Mouse (Mus musculus) forebrain, embryonic 11.5 days (tissue): ENCODE data around the gene Zfhx2. TPM values are rescaled to one million over a fixed set of nuclear protein-coding genes. Genes with fewer than 3 reads are reported as not detected.
A peak's percentile ranks its signal among the peaks of the same experiment; 100 is the strongest.

Experiments
- ATAC-seq: fragments of 200-750 bp; cut with Nextera tagmentation; replicated peaks from 2 replicates; pipeline ENCODE4 v1.8.0; 2017; ENCODE audit warnings: moderate TSS enrichment; ENCODE audit not compliant: low FRiP score
- DNase-seq: peaks from one replicate; pipeline ENCODE4 v3.0.0-alpha.2; 2017; ENCODE audit warnings: low spot score
- H3K27ac ChIP-seq: fragments of 300-500 bp; sonication (generic); 2 replicates; pipeline ENCODE4 v1.5.1; 2014; ENCODE audit warnings: low read depth, low read length
- H3K27me3 ChIP-seq: fragments of 300-500 bp; sonication (generic); 2 replicates; pipeline ENCODE4 v1.6.1; 2014; ENCODE audit warnings: mild to moderate bottlenecking, low read length, mixed read lengths; ENCODE audit not compliant: control insufficient read depth, insufficient read depth
- H3K36me3 ChIP-seq: fragments of 300-500 bp; sonication (generic); 2 replicates; pipeline ENCODE4 v1.6.1; 2014; ENCODE audit warnings: mild to moderate bottlenecking, low read length, moderate library complexity, mixed read lengths; ENCODE audit not compliant: control insufficient read depth, insufficient read depth
- H3K4me1 ChIP-seq: fragments of 300-500 bp; sonication (generic); replicated peaks from 2 replicates; pipeline ENCODE4 v1.6.1; 2014; ENCODE audit warnings: low read length, mixed read lengths; ENCODE audit not compliant: control insufficient read depth, insufficient read depth
- H3K4me2 ChIP-seq: fragments of 300-500 bp; sonication (generic); 2 replicates; pipeline ENCODE4 v1.6.1; 2014; ENCODE audit warnings: low read depth, mild to moderate bottlenecking, low read length, moderate library complexity, mixed read lengths; ENCODE audit not compliant: severe bottlenecking
- H3K4me3 ChIP-seq: fragments of 300-500 bp; sonication (generic); 2 replicates; pipeline ENCODE4 v1.5.1; 2014; ENCODE audit warnings: low read depth, low read length
- H3K9ac ChIP-seq: fragments of 300-500 bp; sonication (generic); 2 replicates; pipeline ENCODE4 v1.6.1; 2014; ENCODE audit warnings: low read length
- H3K9me3 ChIP-seq: fragments of 300-500 bp; sonication (generic); 2 replicates; pipeline ENCODE4 v1.6.1; 2016; ENCODE audit warnings: low read length, mixed read lengths; ENCODE audit not compliant: control insufficient read depth
- WGBS: fragments of 180-500 bp; shearing (Covaris S2); extraction: QIAGEN DNeasy Blood & Tissue Kit; methylation state at CpG from one replicate; pipeline ENCODE4 v1.1.7; 2014; 5-methylcytosine and 5-hydroxymethylcytosine counted together
- polyA plus RNA-seq: library from polyadenylated mRNA; unstranded; fragments of >200 nt; fragmentation: Nextera tagmentation; extraction: Ambion mirVana; gene quantifications from 2 replicates; pipeline ENCODE4 v1.2.1, GENCODE M21; 2014

Zfhx2 gene
- polyA plus RNA-seq, 1 experiment from 2014 or later: 15.9 TPM

DNA sequence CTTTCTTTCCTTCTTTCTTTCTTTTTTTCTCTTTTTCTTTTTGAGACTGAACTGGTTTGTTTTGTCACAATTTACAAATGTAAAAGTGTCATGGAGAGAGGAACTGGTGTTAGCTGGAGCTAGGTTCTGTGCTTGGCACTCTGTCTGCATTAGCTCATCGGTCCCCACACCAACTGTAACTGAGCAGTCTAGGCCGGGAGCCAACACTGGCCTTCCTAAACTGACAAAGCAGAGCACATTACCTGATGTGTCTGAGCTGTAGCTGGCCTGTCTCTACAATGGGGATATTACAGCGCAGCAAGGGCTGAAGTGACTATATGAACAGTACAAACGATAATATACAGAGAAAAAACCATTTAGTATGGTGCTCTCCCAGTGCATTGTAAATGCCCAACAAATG, 26.7 kb upstream of the Zfhx2 start:
- H3K4me2 ChIP-seq: no peak overlapping the region
- H3K9me3 ChIP-seq: no peaks in the 10 kb centered on the region
- no peak overlapping the region for H3K4me3 ChIP-seq
- H3K27me3 ChIP-seq: peaks cover 21% of the 10 kb centered on the region
- no peak for DNase-seq
- no peak overlapping the region for H3K9ac ChIP-seq
- H3K36me3 ChIP-seq: no peaks in the 10 kb centered on the region
- ATAC-seq: no peak
- H3K27ac ChIP-seq: no peak overlapping the region
- 80% methylated on average over 4 of the region's 4 CpGs for WGBS
- H3K4me1 ChIP-seq: peaks cover 12% of the 10 kb centered on the region

DNA sequence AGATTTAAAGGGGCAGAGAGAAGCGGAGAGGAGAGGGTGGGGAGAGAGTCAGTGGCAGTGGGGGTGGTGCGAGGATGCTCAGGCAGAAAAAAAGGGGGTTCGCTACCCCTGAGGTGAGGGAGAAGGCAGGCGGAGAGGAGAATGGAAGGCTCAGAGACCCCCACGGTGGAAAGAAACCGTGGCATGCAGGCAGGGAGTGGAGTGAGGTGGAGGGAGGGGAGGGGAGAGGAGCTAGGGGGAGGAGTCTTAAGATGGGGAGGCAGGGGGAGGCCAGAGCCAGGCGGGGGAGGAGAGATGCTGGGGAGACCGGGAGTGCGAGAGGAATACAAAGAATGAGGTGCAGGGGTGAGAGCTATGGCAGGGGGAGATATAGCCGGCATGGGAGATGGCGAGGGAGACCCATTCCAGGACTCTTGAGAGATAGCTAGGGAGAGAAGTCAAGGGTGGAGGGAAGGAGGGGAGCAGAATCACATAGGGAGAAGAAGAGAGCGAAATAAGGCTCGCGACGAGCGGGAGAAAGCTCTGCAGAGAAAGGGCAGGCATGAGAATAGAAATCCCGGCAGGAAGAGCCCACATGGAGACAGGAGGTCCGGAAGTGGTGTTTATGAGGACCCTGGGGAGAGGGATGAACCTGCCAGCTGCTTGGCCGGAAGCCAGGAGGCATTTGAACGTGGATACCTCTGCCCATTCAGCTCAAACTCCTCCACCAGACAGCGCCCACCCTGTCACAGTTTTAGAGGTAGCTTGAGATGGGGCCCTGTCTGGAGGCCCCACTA, 24.5 kb upstream of the Zfhx2 start, which contains the start of gene Jph4:
TSS of gene Jph4 (minus strand) at position 511 of the 776 bp plus-strand sequence.
- peaks cover 29% of the 10 kb centered on the region for H3K27me3 ChIP-seq
- no peak for ATAC-seq
- peak within 1 kb of the TSS; percentile 55 for H3K4me3 ChIP-seq
- H3K4me2 ChIP-seq: peak within 1 kb of the TSS; percentile 100
- DNase-seq: no peak
- H3K9me3 ChIP-seq: no peaks in the 10 kb centered on the region
- peaks cover 12% of the 10 kb centered on the region for H3K4me1 ChIP-seq
- H3K36me3 ChIP-seq: no peaks in the 10 kb centered on the region
- H3K27ac ChIP-seq: peak within 1 kb of the TSS; percentile 15
- 3% methylated on average over 21 of the region's 21 CpGs for WGBS
- H3K9ac ChIP-seq: peak within 1 kb of the TSS; percentile 71

DNA sequence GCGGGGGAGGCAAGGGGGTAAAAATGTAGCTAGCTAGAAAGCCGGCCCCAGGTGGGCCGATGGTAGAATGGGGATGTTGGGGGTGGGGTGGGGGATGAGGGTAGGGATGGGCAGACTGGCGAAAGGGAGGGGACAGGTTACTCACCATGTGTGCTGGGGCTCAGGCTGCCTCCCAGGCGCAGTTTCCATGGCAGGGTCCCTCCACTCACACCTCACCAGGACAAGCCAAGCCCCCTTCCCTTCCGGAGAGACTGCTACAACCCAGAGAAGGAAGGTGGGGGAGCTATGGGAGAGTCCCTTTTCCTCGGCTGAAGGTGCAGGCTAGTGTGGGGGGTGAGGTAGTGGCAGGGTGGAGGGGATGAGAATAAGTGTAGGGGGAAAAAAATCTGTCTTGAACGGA, 23.7 kb upstream of the Zfhx2 start:
- peaks cover 29% of the 10 kb centered on the region for H3K27me3 ChIP-seq
- WGBS: under 1% methylated on average over 8 of the region's 8 CpGs
- ATAC-seq: peak; percentile 32; the same call in 1 of the 2 replicates

DNA sequence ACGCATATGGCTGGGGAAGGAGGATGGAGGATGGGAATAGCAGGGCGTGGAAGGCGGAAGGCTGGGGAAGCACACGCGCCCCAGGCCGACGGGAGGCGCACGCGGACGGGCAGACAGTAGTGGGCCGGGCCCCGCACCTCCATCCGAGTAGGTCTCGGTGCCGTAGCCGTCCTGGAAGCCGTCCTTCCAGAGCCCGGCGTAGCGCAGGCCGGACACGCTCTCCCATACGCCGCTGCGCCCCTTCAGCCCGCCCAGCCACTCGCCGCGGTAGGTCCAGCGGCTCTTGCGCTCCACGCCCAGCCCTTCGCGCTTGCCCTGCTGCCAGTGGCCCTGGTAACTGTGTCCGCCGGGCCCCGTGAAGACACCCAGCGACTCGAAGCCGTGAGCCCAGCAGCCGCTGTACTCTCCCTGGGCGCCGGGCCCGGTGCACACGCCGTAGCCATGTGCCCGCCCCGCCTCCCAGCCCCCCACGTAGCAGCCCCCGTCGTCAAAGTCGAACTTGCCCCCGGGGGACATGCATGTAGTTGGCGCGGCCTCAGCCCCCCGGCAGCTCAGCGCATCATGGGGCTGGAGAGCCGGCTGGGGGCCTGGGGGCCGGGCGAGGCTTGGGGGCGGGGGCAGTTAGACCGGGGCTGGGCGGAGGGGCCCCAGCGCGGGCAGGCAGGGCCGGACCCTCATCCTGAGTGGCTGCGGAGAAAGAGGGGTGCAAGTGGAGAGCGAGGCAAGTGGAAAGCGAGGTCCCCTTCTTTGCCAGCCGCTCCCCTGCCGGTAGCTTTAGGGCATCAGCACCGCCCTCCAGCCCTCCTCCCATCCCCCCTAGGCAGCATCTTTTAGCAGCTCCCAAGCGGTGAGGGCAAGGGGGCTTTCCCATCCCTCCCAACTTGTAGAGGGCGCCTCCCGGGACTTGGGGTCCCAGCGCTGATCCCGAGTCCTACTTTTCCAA, 22.9 kb upstream of the Zfhx2 start:
- peak overlapping the region; percentile 100 for H3K4me2 ChIP-seq
- WGBS: under 1% methylated on average over 62 of the region's 78 CpGs
- no peaks in the 10 kb centered on the region for H3K9me3 ChIP-seq
- H3K27ac ChIP-seq: no peak overlapping the region
- DNase-seq (peak; percentile 80), ATAC-seq (peak; percentile 74)
- H3K9ac ChIP-seq: peak overlapping the region; percentile 71
- H3K4me3 ChIP-seq: peak overlapping the region; percentile 55
- peaks cover 12% of the 10 kb centered on the region for H3K4me1 ChIP-seq
- H3K36me3 ChIP-seq: no peaks in the 10 kb centered on the region
- peaks cover 32% of the 10 kb centered on the region for H3K27me3 ChIP-seq

More for the DNA sequence above, 23.7 kb upstream of the Zfhx2 start:
- Histone ChIP-seq H3K36me3 (no peaks in the 10 kb centered on the region), H3K4me1 (peaks cover 12% of the 10 kb centered on the region), H3K9ac (peak overlapping the region; percentile 71), H3K4me2 (peak overlapping the region; percentile 100), H3K9me3 (no peaks in the 10 kb centered on the region), H3K27ac (no peak overlapping the region; the same call in 1 of the 2 replicates), H3K4me3 (peak overlapping the region; percentile 55)
- no peak for DNase-seq

DNA sequence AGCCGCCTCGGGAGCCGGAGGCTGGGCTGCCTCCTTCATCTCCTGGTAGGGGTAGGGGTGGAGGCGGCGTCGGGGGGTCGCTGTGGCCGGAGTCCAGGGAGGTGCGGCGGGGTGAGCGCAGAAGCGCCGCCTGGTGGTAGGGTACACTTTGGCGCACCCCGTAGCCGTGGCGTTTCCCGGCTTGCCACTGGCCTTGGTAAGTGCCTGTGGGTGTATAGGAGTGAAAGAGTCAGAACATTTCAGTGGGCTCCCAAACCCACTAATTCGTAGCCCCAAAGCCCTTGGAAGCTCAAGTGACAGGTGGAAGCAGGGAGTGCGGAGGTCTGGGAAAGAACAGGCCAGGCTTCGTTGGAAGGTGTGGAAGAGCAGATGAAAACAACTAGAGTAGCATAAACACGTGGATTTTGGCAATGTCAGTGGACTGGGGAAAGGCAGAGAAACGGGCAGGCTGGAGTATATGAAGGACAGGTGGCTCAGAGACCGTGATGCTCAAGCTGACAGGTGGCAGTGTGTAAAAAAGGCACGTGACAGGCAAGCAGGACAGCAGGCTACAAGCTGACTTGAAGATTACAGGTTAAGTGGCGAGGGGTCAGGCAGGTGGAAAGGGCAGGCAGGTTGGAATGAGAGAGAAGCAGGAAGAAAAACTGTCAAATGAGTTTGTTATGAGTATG, 22.0 kb upstream of the Zfhx2 start:
- 7% methylated on average over 26 of the region's 26 CpGs for WGBS
- DNase-seq: no peak
- Histone ChIP-seq H3K36me3 (no peaks in the 10 kb centered on the region), H3K4me3 (peak overlapping the region; percentile 55), H3K9ac (peak overlapping the region; percentile 71), H3K4me1 (peaks cover 17% of the 10 kb centered on the region), H3K9me3 (no peaks in the 10 kb centered on the region), H3K4me2 (peak overlapping the region; percentile 100), H3K27me3 (peaks cover 34% of the 10 kb centered on the region), H3K27ac (no peak overlapping the region)
- ATAC-seq: no peak

DNA sequence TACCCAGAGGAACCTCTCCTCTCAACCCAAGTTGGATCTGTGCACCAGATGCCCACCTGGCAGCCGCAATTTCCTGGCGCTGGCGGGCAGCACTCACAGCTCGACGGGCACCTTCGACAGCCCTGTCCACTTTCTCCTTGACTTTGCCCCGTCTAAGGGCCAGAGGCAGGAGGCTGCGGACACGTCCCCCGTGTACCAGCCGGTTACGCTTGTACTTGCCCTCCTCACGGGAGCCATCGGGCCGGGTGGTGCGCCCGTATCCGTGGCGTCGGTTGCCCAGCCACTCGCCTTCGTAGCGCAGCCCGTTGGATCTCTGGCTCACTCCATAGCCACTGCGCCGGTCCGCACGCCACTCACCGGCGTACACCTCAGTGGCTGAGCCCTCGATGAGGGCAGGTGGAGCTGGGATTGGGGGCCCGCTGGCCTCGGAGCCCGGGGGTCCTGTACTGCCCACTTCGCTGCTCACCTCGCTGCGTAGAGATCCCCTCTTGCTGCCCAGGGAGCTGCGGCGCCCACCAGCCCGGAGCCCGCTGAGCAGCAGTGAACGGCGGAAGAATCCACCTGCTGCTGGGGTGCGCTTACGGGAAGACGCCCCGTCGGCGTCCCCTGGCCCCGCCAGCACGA, 21.3 kb upstream of the Zfhx2 start:
- Histone ChIP-seq H3K9ac (no peak overlapping the region), H3K4me2 (no peak overlapping the region), H3K27me3 (peaks cover 34% of the 10 kb centered on the region), H3K4me1 (peaks cover 22% of the 10 kb centered on the region), H3K9me3 (no peaks in the 10 kb centered on the region), H3K4me3 (no peak overlapping the region), H3K27ac (no peak overlapping the region), H3K36me3 (no peaks in the 10 kb centered on the region)
- no peak for DNase-seq
- WGBS: 76% methylated on average over 51 of the region's 51 CpGs
- ATAC-seq: no peak

DNA sequence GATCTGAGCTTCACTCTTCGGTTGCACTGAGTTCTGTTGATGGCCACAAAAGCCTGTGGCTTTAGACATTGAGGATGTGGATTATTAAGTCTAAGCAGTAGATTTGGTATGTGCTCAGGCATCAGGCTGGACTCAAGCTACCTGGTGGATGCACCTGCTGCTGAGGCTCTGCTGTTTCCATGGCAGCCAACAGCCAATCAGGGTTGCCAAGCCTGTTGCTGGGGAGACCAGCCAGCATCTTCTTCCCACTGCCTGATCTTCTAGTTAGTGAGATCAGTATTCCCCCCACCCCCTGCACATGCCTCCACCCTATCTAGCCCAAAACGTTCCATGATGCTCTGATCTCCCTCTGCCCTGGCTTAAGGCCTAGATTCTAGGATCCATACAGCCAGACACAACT, 19.6 kb upstream of the Zfhx2 start:
- H3K4me2 ChIP-seq: no peak overlapping the region
- no peaks in the 10 kb centered on the region for H3K36me3 ChIP-seq
- H3K27ac ChIP-seq: no peak overlapping the region
- H3K4me1 ChIP-seq: peaks cover 22% of the 10 kb centered on the region
- no peak overlapping the region for H3K4me3 ChIP-seq
- 70% methylated on average over 2 of the region's 2 CpGs for WGBS
- ATAC-seq (no peak), DNase-seq (no peak)
- H3K27me3 ChIP-seq: peaks cover 28% of the 10 kb centered on the region
- no peak overlapping the region for H3K9ac ChIP-seq
- H3K9me3 ChIP-seq: no peaks in the 10 kb centered on the region

DNA sequence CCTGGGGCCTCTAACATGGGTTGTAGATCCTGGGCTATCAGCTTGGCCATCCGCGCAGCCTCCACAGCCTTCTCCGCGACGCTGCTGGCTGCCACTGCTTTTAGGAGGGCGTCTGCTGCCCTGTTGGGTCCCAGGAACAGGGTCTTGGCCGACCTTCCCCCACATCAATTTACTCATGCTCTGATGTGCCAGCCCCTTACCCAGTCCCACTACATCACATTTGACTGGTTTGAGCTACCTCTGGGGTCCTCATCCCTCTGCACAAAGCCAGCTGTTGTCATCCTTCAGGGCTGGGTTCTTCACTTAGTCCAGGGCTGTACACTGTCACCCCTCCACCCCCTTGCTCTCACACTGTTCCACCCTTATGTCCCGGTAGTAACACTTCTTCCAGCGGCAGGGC, 18.0 kb upstream of the Zfhx2 start:
- ATAC-seq (no peak), DNase-seq (no peak)
- peaks cover 21% of the 10 kb centered on the region for H3K27me3 ChIP-seq
- WGBS: 30% methylated on average over 9 of the region's 9 CpGs
- no peak overlapping the region for H3K9ac ChIP-seq
- no peaks in the 10 kb centered on the region for H3K36me3 ChIP-seq
- no peak overlapping the region for H3K27ac ChIP-seq
- H3K4me1 ChIP-seq: peaks cover 20% of the 10 kb centered on the region
- H3K4me2 ChIP-seq: no peak overlapping the region
- H3K4me3 ChIP-seq: no peak overlapping the region
- H3K9me3 ChIP-seq: no peaks in the 10 kb centered on the region
